Mouse (Mus musculus) MEL-GATA-1-ER (cell line): ENCODE data around the gene Cacnb4.
A peak's percentile ranks its signal among the peaks of the same experiment; 100 is the strongest.

Source experiments
- DNase-seq: peaks from one replicate; pipeline ENCODE4 v3.0.0-alpha.2; 2012; ENCODE audit warnings: low read depth; ENCODE audit errors: extremely low read depth

The Cacnb4 gene

DNA sequence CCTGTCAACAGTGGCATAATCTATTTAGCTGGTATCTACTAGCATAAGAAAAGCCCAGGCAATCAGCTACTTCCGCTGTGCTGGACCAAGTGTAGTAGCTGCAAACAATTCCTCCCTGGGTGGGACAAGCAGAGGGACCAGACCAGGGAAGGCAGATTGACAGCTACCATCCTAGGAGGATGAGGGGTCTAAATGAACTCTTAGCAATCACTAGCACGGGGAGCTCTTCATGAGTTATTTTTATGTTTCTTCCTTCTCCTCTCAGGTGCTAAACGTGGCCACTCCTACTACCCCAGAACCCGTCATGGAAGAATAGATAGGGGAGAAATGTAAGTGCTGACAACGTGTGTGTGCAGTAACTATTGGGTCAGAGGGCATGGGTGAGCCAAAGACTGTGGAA is 105.8 kb downstream of the Cacnb4 start:
- peak; percentile 22 for DNase-seq

DNA sequence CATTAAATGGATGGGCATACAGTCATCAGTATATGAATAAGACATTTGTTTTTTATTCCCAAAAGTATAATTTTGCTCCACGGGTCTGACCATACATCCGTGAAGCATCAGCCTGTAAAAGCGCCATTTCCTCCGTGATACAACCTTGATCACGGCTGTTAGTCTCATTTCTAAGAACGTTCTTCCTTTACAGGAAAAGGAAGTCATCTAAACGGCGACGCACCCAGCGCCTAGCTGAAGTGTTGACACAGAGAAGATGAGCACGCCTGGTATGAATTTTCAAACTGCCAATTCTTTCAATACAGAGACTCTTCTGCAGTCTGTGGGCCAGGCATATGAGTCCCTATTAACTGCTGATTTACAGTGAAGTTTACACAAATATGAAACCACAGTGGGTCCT is 106.5 kb downstream of the Cacnb4 start:
- DNase-seq: peak; percentile 24

- no peak for DNase-seq
Observed at GRCm38 (mm10) chr2:52568131-52568530, 108.5 kb downstream of the Cacnb4 start.

DNA sequence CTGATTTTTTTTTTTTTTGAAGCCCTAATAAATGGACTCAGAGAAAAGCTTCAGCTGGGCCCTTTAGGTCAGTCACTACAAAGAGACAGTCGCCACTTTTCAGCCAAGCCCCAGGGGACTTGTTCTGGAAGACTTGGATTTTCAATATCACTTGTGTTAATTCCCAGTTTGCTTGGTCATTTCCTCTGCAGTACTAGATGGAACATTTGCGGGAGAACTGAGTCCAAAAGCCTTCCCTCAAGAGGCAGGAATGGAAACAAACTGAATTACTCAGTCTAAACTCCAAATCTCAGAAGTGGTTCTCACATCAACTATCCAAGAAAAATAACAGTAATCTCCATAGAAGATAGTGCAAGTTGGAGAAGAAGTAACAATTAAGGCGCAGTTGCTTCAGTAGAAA is 109.2 kb downstream of the Cacnb4 start:
- no peak for DNase-seq

DNA sequence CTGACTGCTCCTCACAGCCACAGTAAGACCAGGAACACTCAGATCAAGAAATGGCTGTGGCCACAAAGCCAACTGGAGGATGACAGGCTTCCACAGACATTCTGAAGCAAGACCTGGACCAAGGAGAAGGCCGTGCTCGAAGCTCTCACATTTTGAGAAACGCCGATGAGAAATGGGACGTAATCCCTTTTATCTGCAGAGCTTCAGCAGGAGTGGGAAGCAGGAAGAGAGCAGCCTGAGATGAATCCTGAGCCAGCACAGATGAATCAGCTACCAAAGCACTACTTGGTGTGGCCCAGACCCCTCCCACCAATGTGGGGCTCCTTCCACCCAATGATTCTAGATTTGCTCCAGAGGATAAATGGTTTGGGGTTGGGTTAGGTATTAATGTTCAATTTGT is 113.4 kb downstream of the Cacnb4 start:
- no peak for DNase-seq

- DNase-seq: no peak
Observed at GRCm38 (mm10) chr2:52562356-52562755, 114.3 kb downstream of the Cacnb4 start.

GRCm38 (mm10) chr2:52561137-52561536 is 115.5 kb downstream of the Cacnb4 start:
- no peak for DNase-seq

GRCm38 (mm10) chr2:52560266-52560665 is 116.4 kb downstream of the Cacnb4 start:
- no peak for DNase-seq

GRCm38 (mm10) chr2:52558411-52558810 is 118.2 kb downstream of the Cacnb4 start:
- no peak for DNase-seq

DNA sequence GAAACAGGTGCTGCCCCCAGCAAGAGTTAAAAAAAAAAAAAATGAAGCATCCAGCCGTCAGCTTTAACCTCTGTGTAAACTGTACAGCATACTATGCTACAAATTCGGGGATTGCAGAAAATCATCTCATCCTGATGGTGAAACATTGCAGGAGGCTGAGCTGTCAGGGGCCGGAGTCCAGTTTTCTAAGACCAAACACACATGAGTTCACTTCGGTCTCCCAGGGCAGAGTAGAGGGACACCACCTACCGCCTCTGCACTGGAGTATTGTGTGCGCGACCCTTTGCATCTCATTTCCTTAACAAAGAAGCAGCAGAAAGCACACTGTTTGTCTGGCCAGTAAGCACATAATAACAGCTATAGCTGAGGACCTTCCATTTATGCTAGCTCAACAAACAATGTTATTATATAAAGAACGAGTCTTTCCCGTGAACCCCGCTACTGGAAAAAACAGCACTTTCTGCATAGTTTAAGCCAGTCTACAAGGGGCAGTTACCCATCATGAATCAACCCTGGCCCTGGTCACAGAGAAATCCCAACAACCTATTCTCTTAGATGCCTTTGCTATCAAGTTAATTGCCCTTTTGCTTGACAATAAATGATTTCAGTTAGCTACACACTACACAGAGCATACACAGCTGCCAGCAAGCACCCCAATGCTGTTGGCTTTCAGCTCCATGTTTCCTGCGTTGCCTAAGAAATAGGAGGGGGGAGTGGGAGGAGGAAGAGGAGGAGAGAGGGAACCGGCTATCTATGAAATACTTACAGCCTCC is 118.9 kb downstream of the Cacnb4 start:
- DNase-seq: no peak

DNA sequence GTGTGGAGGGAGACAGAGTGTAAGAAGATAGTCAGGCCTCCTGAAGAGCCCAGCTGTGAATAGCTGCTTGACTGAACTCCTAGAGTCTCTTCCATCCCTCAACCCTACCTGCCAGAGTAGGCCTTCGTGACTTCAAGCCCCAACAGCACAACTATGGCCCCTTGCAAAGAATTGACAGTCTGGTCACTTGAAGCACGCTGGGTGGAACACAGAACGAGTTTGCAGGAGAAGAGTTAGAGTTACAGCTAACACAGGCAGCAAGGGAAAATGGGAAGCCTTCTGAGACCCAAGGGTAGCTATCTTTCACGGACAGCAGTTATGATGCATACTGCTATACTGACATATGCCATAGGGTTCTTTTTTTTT is 119.7 kb downstream of the Cacnb4 start:
- no peak for DNase-seq

DNA sequence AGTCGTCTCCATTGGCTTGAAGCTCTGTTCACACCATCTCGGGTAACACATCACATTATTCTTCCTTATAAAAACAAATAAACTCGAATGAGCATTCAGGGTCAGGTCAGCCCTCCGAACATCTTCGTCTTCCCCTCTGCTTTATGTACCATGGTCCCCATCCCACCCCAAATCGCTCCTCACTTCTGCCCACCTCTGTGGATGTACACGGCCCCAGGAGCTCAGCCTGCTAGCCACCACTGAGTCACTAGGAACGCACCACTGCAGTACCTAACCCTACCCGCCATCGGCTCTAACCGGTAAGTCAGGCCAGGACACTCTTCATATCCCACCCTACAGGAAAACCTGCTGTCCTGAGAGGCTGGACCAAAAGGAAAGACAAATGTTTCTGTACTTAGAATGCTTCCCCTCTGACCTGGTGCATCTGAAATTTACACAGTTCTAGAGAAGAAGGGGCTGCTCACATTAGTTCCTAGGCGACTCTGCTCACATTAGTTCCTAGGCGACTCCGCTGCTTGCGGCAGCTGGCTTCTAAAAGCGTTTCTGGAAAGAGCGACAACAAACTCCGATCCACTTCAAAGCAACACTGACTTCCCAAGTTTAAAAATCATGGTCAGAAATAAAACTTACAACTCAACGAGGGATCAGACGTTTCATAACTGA is 120.2 kb downstream of the Cacnb4 start:
- DNase-seq: no peak

DNA sequence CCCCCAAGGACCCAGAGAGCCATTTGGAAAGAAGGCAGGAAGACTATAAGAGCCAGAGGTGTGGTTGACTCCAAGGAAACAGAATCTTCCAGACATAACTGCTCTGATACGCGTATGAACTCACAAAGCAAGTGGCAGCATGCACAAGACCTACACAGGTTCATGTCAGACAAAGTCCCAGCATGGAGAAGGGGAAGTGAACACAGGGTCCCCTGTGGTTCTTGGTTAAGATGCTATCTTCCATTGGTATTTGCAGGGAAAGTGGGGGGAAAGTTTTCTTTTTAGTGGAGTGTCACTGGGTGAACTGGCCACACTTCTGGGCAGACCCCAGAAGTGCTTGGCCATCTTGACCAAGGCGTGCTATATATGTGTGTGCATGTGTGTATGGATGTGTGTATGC is 128.2 kb downstream of the Cacnb4 start:
- DNase-seq: peak; percentile 24

GRCm38 (mm10) chr2:52547331-52547730 is 129.3 kb downstream of the Cacnb4 start:
- no peak for DNase-seq

GRCm38 (mm10) chr2:52544527-52544926 is 132.1 kb downstream of the Cacnb4 start:
- no peak for DNase-seq

- no peak for DNase-seq
Observed at GRCm38 (mm10) chr2:52541068-52541467, 135.6 kb downstream of the Cacnb4 start.

GRCm38 (mm10) chr2:52539318-52539717 is 137.3 kb downstream of the Cacnb4 start:
- no peak for DNase-seq

DNA sequence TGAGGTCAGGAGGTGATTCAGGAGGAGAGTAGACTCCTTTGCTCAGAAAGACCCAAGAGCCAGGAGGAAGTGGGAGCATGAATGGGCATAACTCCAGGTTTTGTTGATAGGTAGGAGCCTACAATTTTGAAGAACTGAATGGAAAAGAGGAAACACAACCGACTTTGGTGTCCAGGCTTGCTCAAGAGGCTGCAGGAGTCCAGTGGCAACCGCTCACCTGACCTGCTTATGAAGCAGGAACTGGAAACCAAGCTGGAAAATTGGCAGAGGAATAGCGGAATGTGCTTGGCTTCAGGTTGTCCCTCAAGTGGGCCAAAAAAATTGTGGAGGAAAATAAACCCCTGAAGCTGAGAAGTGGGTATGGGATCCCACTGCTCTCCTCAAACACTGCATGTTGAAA is 139.0 kb downstream of the Cacnb4 start:
- DNase-seq: no peak

DNA sequence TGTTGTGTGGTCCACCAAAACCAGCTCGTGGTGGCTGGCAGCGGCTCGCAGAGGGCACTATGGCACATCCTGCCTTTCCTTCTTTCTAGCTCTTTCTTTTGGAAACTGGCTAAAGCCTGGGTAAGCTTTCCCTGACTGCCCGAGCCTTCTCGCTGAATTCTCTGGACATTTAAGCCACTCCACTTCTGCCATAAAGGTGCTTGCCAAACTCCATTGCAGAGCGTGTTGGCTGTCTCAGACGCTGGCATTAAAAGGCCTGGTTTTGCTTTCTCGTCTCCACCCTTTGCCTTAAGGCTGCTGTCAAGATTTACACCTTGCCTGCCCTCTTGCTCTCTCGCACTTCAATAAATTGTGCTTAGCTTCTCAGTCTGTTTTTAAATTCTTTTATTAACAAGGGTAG is 139.5 kb downstream of the Cacnb4 start:
- no peak for DNase-seq

- no peak for DNase-seq
Observed at GRCm38 (mm10) chr2:52536511-52536910, 140.1 kb downstream of the Cacnb4 start.

- DNase-seq: no peak
Observed at GRCm38 (mm10) chr2:52533696-52534095, 142.9 kb downstream of the Cacnb4 start.

- DNase-seq: no peak
Observed at GRCm38 (mm10) chr2:52530521-52530920, 146.1 kb downstream of the Cacnb4 start.

DNA sequence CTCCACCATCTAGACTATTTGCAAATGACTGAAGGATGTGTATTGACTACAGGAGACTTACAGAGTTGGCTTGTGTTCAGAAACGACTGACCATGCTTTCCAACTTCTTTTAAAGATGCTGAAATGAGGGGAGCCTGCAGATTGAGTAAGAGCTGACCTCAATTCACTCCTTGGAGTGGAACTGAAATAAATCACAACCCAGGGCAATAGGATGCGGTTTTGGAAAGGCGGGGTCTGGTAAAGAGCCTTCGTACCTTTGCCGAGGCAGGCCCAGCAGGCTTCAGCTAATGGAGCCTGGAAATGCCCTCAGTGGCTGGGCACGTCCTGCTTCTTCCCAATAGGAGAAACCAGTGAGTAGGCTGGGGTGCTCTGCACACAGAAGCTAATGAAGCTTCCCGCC is 147.4 kb downstream of the Cacnb4 start:
- DNase-seq: no peak
